27 mouse cellular contexts compared by ENCODE assay signal in the genomic region with DNA sequence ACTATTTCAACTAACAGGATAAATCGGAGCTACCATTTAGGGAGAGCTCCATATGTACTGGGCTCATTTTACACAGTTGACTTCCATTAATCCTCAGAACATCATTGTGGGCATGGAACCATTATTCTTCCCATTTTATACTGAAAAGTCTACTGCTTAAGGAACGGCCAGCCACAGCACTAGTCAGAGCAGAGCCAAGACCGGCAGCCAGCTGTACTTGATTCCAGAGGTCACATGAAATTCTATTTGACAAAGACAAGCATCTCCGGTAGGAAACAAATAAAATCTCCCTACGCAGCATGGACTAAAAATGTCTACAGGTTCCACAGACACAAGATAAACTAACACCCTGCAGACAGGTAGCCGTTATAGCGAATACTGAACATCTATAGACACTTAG. TPM values are rescaled to one million over a fixed set of nuclear protein-coding genes. Genes with fewer than 3 reads are reported as not detected.
DNase-seq lines count a peak whose midpoint lies in the region; ATAC-seq and TF ChIP-seq lines count a peak whose summit lies in the region.
"Had no signal": no experiment of that assay in that cellular context is flagged by ENCODE, and none has a peak within 500 bp of the region (broad histone marks: within the 10 kb centered on the region; RNA-seq: fewer than 3 reads in every experiment).

No protein-coding gene starts in this region.

- no peak for TF ChIP-seq CTCF in kidney, postnatal 0 days (IDR thresholded peaks at IDR 0.05; ENCODE audit: low read depth)

- H3K36me3 ChIP-seq in kidney, postnatal 0 days (ENCODE audit: insufficient read depth, low read length): peaks cover 4% of the 10 kb centered on the region; the same call in 1 of the 2 replicates
- H3K36me3 ChIP-seq in kidney, embryonic 14.5 days (ENCODE audit: control insufficient read depth, insufficient read depth, low read length): peaks cover 9% of the 10 kb centered on the region; the same call in 1 of the 2 replicates
- peaks cover 9% of the 10 kb centered on the region; the same call in 1 of the 2 replicates for H3K36me3 ChIP-seq in lung, embryonic 16.5 days (ENCODE audit: control insufficient read depth, insufficient read depth, low read length)
- peaks cover 5% of the 10 kb centered on the region for H3K36me3 ChIP-seq in liver, embryonic 15.5 days (replicated peaks)
- H3K36me3 ChIP-seq in limb, embryonic 10.5 days: no peaks in the 10 kb centered on the region
- H3K36me3 ChIP-seq: intestine, embryonic 15.5 days; midbrain, embryonic 13.5 days had no signal

- no peak overlapping the region for H3K27ac ChIP-seq in kidney, postnatal 0 days
- H3K27ac ChIP-seq in kidney, embryonic 14.5 days (ENCODE audit: low read depth, low read length): no peak overlapping the region
- no peak overlapping the region for H3K27ac ChIP-seq in lung, embryonic 16.5 days (ENCODE audit: low read length)
- 0 out of 2 replicates have a peak overlapping the region, but pooled peaks have one; percentile 45 for H3K27ac ChIP-seq in liver, embryonic 15.5 days (replicated peaks)
- no peak overlapping the region for H3K27ac ChIP-seq in limb, embryonic 10.5 days
- H3K27ac ChIP-seq: embryonic facial prominence, embryonic 10.5 days; embryonic facial prominence, embryonic 15.5 days; forebrain, embryonic 12.5 days; hindbrain, embryonic 12.5 days; hindbrain, postnatal 0 days; intestine, embryonic 15.5 days; layer of hippocampus, adult 2 months; left cerebral cortex, adult 2 months; limb, embryonic 13.5 days; lung, embryonic 15.5 days; macrophage; midbrain, embryonic 13.5 days had no signal

- ATAC-seq in kidney, postnatal 0 days (replicated peaks; ENCODE audit: low FRiP score, low read depth): no peak
- ATAC-seq in kidney, embryonic 14.5 days (ENCODE audit: low FRiP score, low TSS enrichment): no peak
- ATAC-seq in lung, embryonic 16.5 days (ENCODE audit: low read depth): peak; percentile 34
- no peak for ATAC-seq in liver, embryonic 15.5 days (ENCODE audit: insufficient read depth)
- ATAC-seq: forebrain, postnatal 0 days; hindbrain, postnatal 0 days; intestine, embryonic 15.5 days; midbrain, embryonic 13.5 days had no signal

- no peak overlapping the region for H3K4me2 ChIP-seq in kidney, postnatal 0 days (ENCODE audit: low read length)
- no peak overlapping the region for H3K4me2 ChIP-seq in kidney, embryonic 14.5 days (replicated peaks; ENCODE audit: low read depth, low read length)
- no peak overlapping the region for H3K4me2 ChIP-seq in lung, embryonic 16.5 days (ENCODE audit: low read depth, low read length)
- H3K4me2 ChIP-seq in liver, embryonic 15.5 days: peak overlapping the region; percentile 32; the same call in 1 of the 2 replicates
- H3K4me2 ChIP-seq: embryonic facial prominence, embryonic 15.5 days; forebrain, embryonic 12.5 days; heart, embryonic 11.5 days; hindbrain, embryonic 12.5 days; intestine, embryonic 15.5 days; limb, embryonic 13.5 days; lung, embryonic 15.5 days; midbrain, embryonic 13.5 days had no signal

- no peaks in the 10 kb centered on the region for H3K4me1 ChIP-seq in kidney, postnatal 0 days (replicated peaks; ENCODE audit: insufficient read depth, low read length)
- no peaks in the 10 kb centered on the region for H3K4me1 ChIP-seq in kidney, embryonic 14.5 days (ENCODE audit: control insufficient read depth, insufficient read depth, low read length)
- peaks cover 4% of the 10 kb centered on the region for H3K4me1 ChIP-seq in lung, embryonic 16.5 days (replicated peaks; ENCODE audit: control insufficient read depth, insufficient read depth, low read length)
- H3K4me1 ChIP-seq in liver, embryonic 15.5 days (replicated peaks): peaks cover 62% of the 10 kb centered on the region
- no peaks in the 10 kb centered on the region for H3K4me1 ChIP-seq in limb, embryonic 10.5 days
- H3K4me1 ChIP-seq: embryonic facial prominence, embryonic 10.5 days; embryonic facial prominence, embryonic 15.5 days; forebrain, embryonic 12.5 days; hindbrain, embryonic 12.5 days; limb, embryonic 13.5 days; midbrain, embryonic 13.5 days had no signal

- DNase-seq in kidney, postnatal 0 days (ENCODE audit: low spot score): peak; percentile 60
- DNase-seq in lung, postnatal 36 days: no peak
- DNase-seq in limb, embryonic 10.5 days (ENCODE audit: low spot score): no peak
- DNase-seq: adrenal gland, postnatal 36 days; B cell, adult 2 months; cerebellum, adult 2 months; cerebellum, postnatal 25 days; forebrain, postnatal 0 days; gastrocnemius, postnatal 14 days; heart, postnatal 36 days; thymus, postnatal 4 days had no signal

- WGBS in kidney, postnatal 0 days: 55% methylated on average over 7 of the region's 7 CpGs
- WGBS in kidney, embryonic 14.5 days: 65% methylated on average over 7 of the region's 7 CpGs
- WGBS in lung, embryonic 16.5 days: 49% methylated on average over 7 of the region's 7 CpGs
- WGBS in liver, embryonic 15.5 days (ENCODE audit: insufficient replicate concordance): 69% methylated on average over 7 of the region's 7 CpGs
- 83% methylated on average over 7 of the region's 7 CpGs for WGBS in limb, embryonic 10.5 days

- H3K9ac ChIP-seq in kidney, postnatal 0 days (ENCODE audit: low read depth, low read length): no peak overlapping the region
- no peak overlapping the region for H3K9ac ChIP-seq in kidney, embryonic 14.5 days (ENCODE audit: low read depth, low read length)
- H3K9ac ChIP-seq in lung, embryonic 16.5 days (ENCODE audit: low read length): no peak overlapping the region
- H3K9ac ChIP-seq in liver, embryonic 15.5 days: no peak overlapping the region
- H3K9ac ChIP-seq: embryonic facial prominence, embryonic 15.5 days; forebrain, embryonic 12.5 days; forebrain, postnatal 0 days; hindbrain, embryonic 12.5 days; intestine, embryonic 15.5 days; limb, embryonic 13.5 days; lung, embryonic 15.5 days; midbrain, embryonic 13.5 days had no signal

- no peak overlapping the region for H3K4me3 ChIP-seq in kidney, postnatal 0 days (replicated peaks; ENCODE audit: low read depth, low read length)
- no peak overlapping the region for H3K4me3 ChIP-seq in kidney, embryonic 14.5 days (ENCODE audit: low read length)
- no peak overlapping the region for H3K4me3 ChIP-seq in lung, embryonic 16.5 days (ENCODE audit: low read length)
- no peak overlapping the region for H3K4me3 ChIP-seq in liver, embryonic 15.5 days (replicated peaks)
- H3K4me3 ChIP-seq in limb, embryonic 10.5 days: no peak overlapping the region
- H3K4me3 ChIP-seq: embryonic facial prominence, embryonic 10.5 days; embryonic facial prominence, embryonic 15.5 days; forebrain, embryonic 12.5 days; hindbrain, embryonic 12.5 days; intestine, embryonic 15.5 days; layer of hippocampus, adult 2 months; left cerebral cortex, adult 2 months; limb, embryonic 13.5 days; lung, embryonic 15.5 days; midbrain, embryonic 13.5 days had no signal

- H3K9me3 ChIP-seq in kidney, postnatal 0 days (replicated peaks; ENCODE audit: low read length): no peaks in the 10 kb centered on the region
- H3K9me3 ChIP-seq in kidney, embryonic 14.5 days (ENCODE audit: control insufficient read depth, low read length): no peaks in the 10 kb centered on the region
- H3K9me3 ChIP-seq in lung, embryonic 16.5 days (ENCODE audit: control insufficient read depth, low read length): no peaks in the 10 kb centered on the region
- no peaks in the 10 kb centered on the region for H3K9me3 ChIP-seq in liver, embryonic 15.5 days (replicated peaks)
- H3K9me3 ChIP-seq in limb, embryonic 10.5 days (replicated peaks): no peaks in the 10 kb centered on the region
- H3K9me3 ChIP-seq: embryonic facial prominence, embryonic 10.5 days; embryonic facial prominence, embryonic 15.5 days; forebrain, embryonic 12.5 days; hindbrain, embryonic 12.5 days; intestine, embryonic 15.5 days; limb, embryonic 13.5 days; lung, embryonic 15.5 days; midbrain, embryonic 13.5 days had no signal

- no peaks in the 10 kb centered on the region for H3K27me3 ChIP-seq in kidney, postnatal 0 days (ENCODE audit: insufficient read depth, low read length)
- H3K27me3 ChIP-seq in kidney, embryonic 14.5 days (ENCODE audit: control insufficient read depth, insufficient read depth, low read length): no peaks in the 10 kb centered on the region
- no peaks in the 10 kb centered on the region for H3K27me3 ChIP-seq in lung, embryonic 16.5 days (ENCODE audit: control insufficient read depth, insufficient read depth, low read depth, low read length)
- no peaks in the 10 kb centered on the region for H3K27me3 ChIP-seq in liver, embryonic 15.5 days
- no peaks in the 10 kb centered on the region for H3K27me3 ChIP-seq in limb, embryonic 10.5 days (ENCODE audit: low read depth, poor library complexity, severe bottlenecking)
- H3K27me3 ChIP-seq: embryonic facial prominence, embryonic 15.5 days; forebrain, embryonic 12.5 days; hindbrain, embryonic 12.5 days; intestine, embryonic 15.5 days; limb, embryonic 13.5 days; lung, embryonic 15.5 days; midbrain, embryonic 13.5 days had no signal

RNA-seq across cellular contexts. Expression of gene Abca1, which starts 24.9 kb away (rescaled TPM):
- 3.7 and 4.7 TPM in 2 replicates for polyA plus RNA-seq in kidney, postnatal 0 days (2015; fragmentation: Nextera tagmentation; extraction: Ambion mirVana)
- polyA plus RNA-seq in kidney, embryonic 14.5 days (2014; fragmentation: Nextera tagmentation; extraction: Ambion mirVana): 3.4 and 5.6 TPM in 2 replicates
- polyA plus RNA-seq in lung, embryonic 16.5 days (2015; fragmentation: Nextera tagmentation; extraction: Ambion mirVana): 9.8 and 10.5 TPM in 2 replicates
- polyA plus RNA-seq in liver, embryonic 15.5 days (2015; fragmentation: Nextera tagmentation; extraction: Ambion mirVana): 11.5 and 14.8 TPM in 2 replicates
- 2.3 and 3.2 TPM in 2 replicates for polyA plus RNA-seq in limb, embryonic 10.5 days (2016; fragmentation: Nextera tagmentation; extraction: Ambion mirVana)
